Mouse (Mus musculus): ENCODE measurements around the gene Piezo1. TPM values are rescaled to one million over a fixed set of nuclear protein-coding genes. Genes with fewer than 3 reads are reported as not detected.

Piezo1 gene
- total RNA-seq, 2 experiments from 2014 or later: 11.5 to 13.2 TPM

DNA sequence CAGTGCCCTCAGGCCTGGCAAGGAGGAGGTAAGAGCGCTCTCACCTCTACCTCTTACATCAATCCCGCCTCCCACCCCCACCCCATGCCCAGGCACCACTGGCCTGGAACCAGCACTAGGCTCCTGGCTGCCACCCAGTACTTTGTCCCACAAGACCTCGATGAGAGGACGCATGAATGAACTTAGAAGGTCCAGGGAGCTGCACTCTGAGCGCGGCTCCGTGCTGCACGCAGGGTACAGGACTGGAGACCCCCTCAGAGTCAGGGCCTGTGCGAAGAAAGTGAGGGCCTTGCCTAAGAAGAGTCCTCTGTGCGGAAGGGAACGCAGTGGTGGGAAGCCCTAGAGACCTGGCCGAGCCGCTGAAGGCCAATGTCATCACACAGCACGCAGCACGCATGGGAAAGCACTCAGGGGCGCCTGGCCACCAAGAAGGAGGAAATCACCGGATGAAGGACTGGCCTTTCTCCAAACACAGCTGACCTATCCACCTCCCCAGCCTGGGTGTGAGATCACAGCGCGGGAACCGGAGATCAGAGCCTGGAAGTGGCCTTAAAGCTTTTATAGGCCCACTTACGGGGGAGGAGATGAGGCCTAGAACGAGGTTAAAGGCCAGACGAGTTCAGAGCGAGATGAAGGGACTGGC is 4.2 kb downstream of the Piezo1 start:
- DNase-seq (ENCODE audit: low spot score): peak; percentile 64

DNA sequence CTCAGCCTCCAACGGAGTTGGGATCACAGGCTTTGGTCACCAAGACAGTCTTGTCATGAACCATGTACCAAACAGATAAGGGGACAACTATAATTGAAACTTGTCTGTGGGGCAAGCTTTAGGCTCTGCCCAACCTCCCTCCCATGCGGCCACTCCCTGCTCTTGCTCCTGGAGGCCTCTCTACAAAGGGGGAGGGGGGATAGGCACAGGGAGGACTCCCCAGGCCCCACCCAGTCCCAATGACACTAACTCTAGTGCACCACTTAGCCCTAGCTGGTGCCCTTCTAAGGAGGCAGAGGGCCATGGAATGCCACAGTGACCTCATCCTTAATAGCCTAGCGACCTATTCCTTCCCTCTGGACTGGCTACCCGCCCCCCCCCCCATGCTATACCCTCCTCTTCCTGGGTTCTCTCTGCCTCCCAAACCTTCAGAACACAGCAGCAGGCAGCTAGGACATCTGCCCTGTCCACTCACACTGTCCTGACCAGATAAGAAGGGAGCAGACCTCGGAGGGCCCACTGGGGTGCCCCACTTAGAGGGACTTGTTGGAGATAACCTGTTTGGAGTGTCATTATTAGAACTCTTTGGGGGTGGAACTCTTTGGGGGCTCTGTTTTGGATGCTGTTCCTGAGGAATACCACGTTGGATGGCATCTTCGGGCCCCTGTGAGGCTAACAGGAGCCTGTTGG is 4.9 kb downstream of the Piezo1 start:
- DNase-seq (ENCODE audit: low spot score): no peak

DNA sequence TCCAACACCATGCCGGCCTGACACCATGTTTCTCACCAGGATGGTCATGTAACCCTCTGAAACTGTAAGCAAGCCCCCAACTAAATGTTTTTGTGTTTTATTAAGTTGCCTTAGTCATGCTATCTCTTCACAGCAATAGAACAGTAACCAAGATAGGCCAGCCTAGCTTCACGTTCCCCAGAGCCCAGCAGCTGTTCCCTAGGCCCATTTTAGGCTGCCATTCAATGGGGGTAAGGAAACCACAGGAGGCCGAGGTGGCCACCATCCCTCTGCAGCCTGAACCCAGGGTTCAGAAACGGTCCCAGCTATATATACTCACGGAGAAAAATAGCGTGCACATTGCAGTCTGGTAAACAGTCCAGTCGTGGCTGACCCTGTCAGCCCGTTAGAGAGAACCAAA is 7.0 kb downstream of the Piezo1 start:
- no peak for DNase-seq (ENCODE audit: low spot score)

DNA sequence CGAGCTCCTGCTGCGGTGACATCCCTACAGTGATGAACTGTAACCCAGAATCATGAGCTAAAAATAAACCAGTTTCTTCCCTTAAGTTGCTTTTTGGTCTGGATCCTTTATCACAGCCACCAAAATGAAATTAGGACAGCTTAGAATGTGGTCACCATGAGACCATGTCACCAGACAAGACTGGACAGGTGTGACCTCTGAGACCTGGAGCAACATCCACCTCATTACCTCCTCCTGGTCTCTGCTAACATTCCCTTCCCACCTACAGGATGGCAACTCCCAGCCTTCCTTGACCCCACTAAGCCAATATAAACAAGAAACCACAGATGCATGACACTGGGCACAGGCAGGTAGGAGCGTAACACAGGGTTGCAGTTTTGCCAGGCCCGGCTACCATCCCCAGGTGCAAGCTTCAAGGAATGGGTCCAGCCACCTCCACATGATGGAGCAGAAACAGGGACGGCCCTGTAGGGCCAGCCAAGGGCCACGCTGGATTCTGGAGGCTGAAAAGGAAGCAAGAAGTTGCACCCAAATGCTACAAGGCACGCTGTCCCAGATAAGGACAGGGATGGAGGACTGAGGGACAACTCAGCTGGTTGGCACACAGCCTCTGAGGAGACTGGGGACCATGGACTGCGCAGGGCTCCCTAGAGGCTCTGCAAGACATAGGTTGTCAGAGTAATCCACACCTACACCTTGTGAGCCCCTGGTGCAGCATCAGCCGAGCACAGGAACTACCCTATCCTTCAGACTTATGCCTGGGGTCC is 12.6 kb downstream of the Piezo1 start:
- no peak for DNase-seq (ENCODE audit: low spot score)

DNA sequence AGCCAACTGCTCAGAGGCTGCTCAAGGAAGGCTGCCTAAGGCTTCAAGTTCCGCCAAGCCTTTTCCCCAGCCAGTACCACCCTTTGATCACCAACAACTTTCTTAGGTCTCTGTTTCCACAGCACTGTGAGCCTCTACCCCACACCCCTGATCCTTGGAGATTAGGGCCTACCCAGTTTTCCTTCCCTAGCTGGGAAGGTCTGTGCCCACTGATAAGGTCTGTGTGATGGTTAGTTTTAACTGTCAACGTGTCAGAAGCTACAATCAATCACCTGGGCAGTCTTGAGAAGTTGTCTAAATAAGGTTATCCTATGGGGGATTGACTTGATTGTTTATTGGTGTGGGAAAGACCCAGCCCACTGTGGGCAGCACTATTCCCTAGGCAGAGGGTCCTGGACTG is 13.3 kb downstream of the Piezo1 start:
- DNase-seq (ENCODE audit: low spot score): no peak

DNA sequence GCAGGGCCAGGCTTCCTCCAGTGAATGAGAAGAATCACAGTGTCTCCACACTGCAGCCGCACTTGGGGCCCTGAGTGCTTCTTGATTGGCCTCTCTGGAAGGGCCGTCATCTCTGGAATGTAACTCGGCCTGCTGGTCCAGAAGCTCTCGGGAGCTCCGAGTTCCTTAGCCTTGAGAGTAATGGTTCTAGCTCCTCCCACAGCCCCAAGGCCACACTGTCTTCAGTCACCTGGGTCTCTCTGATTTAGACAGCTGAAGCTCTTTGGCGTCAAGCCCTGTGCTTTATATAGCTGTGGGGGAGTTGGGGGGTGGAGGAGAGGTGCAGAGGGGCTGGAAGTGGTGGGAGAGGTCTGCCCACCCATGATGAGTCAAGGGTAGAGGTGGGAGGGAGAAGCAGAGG is 14.1 kb downstream of the Piezo1 start:
- DNase-seq (ENCODE audit: low spot score): no peak

DNA sequence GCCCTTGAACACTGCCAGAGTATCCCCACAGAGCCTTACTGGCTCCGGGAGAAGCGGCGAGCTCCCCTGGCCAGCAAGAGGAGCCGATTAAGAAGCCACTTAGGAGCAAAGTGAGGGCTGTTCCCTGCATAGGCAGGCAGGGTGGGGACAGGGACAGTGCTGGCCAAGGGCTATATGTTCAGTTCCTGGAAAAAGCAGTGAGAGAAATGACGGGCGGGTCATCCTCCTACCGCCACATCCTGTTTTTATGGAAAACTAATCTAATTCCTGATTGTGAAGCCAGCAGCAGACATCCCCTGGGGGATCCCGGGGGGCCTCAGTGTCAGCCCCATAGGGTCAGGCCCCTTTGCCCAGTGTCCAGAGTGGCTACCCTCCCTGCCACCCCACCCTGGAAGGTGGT is 19.8 kb downstream of the Piezo1 start:
- DNase-seq (ENCODE audit: low spot score): no peak

DNA sequence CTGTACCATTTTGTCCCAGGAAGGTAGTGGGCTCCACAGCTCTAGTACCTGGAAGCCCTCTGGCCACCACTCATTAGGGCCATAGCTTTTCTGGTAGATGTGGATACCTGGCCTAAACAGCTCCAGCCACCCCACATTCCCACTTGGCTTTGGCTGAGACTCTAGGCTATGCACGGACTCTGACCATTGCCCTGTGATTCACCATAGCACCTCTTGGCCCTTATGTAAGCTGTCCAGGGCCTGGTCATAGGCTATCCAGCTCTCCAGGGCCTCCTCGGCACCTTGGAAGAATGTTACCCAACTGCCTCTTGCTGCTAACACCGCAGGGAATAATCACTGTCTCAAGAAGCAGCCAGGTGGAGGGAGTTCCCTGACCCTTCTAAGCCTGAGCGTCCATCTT is 22.0 kb downstream of the Piezo1 start:
- DNase-seq (ENCODE audit: low spot score): no peak

DNA sequence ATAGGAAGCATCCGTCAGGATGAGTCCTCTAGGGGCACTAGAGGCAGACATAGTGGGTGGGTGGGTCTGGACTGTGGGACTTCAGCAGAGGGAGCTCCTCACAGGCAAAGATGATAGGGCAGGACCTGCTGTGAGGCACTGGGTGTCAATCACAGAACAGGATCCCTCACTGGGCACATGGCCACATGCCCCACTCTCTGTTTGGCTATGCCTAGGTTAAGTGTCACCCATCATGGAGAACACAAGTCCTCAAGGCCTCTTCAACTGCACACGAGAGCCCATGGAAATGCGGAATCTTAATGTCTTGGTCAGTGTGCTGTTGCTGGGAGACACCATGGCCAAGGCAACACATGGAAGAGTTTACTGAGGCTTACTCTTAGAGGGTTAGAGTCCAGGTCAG is 23.2 kb downstream of the Piezo1 start:
- no peak for DNase-seq (ENCODE audit: low spot score)

DNA sequence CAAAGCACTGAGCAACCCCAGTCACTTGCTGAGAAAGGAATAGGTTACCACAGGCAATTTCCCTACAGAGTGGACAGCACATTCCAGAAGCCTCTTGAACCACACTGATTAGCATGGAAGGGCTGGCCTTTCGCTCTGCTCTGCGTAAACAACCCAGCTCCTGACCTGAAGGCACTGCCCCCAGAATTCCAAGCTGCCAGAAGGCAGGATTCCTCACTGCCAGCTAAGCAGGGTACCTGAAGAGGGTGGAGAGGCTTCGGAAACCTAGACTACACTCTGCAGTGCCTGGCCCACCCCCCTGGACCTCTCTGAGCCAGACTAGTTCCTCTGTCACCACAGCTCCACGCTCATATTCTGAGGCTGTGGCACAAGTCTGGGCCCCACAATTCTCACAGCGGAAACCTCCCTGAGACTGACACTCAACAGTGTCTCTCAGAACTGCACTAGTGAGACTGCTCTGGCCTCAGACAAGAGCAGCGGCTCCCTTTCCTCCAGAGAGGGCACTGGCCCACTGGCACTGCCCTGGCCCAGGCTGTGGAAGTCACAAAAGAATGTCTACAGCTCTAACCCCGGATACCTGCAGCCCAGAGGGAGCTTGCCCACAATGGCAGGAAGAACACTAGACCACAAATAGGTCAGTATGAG is 24.5 kb downstream of the Piezo1 start:
- DNase-seq (ENCODE audit: low spot score): no peak

DNA sequence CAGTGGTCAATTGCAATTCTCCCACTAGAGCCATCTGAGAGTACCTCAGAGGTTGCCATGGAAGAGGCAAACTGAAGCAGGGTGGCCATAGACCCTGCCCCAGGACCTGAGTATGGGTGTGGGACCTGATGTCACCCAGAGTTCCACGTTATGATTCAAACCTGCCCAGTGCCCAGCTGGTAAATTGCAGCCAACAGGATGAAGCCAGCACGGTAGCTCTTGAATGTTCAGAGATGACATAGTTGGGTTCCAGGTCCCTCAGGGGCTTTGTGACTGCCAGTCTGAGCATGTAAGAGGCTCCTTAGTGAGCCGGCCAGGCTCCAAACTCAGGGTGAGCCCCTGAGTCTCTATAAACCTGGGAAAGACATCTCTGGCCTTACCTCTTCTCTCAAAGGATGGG is 25.0 kb downstream of the Piezo1 start:
- DNase-seq (ENCODE audit: low spot score): no peak

DNA sequence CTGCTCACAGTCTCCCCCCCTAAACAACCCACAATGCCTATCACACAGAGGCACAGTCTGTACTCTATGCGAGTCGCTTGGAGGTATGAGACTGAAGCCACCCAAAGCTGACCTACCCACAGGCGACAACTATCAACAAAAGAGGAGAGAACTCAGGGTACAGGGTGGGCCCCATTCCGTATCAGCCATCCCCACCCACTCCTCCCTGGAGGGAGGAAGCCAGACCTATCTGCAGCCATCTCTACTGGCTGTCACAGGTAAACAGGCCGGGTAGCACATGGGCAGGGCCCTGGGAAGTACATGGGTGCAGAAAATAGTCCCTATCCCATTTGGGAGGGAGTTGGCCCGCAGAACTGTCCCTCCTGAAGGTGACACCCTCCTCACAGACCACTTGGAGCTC is 26.1 kb downstream of the Piezo1 start:
- no peak for DNase-seq (ENCODE audit: low spot score)

DNA sequence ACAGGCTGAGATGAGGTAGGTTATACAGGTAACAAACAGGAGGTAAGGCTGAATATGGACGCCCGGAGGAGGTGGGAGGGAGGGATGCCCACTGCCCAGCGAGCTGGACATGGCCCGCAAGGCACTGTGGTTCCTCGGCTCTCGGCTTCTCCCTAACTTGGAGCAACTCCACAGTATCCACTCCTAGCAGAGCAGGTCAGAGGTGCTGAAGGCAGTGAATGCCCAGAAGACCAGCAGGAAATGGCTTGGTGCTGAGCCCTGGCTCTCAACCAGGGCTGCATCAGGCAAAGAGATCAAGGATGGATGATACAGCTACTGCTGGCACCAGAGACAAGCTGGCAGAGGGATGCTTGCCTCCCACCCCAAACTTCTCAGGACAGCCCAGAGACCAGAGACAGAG is 26.6 kb downstream of the Piezo1 start:
- no peak for DNase-seq (ENCODE audit: low spot score)

DNA sequence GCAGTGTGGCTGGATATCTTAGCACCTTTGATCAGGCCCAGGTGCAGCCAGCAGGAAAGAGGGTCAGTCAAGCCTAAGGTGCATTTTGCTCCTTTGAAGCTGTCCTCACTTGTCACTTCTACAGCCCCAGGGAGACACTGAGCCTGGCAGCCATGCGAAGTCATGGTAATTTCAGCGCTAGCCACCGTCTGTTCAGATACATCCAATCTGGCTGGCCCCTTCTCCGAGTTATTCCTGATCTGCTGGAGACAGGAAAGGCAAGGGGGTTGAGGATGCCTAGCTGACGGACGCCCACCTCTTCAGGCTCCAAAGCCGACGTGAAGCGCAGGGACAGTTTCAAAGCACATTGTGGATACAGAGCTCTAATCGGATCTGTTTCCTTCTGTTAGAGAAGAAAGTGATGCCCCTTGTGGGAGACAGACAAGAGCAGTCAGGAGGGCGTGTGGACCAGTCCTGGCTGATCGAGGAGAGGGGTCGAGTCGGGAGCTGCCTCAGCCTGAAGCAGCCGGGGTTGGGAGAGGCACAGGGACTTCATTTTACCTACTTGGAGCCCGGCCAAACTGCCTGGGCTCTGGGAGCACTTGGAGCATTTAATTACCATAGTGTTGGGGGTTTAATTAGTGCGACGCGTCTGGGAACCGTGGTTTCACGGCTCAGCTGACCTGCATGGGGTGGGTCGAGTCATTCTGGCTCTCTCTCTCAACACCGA is 27.3 kb downstream of the Piezo1 start:
- no peak for DNase-seq (ENCODE audit: low spot score)

DNA sequence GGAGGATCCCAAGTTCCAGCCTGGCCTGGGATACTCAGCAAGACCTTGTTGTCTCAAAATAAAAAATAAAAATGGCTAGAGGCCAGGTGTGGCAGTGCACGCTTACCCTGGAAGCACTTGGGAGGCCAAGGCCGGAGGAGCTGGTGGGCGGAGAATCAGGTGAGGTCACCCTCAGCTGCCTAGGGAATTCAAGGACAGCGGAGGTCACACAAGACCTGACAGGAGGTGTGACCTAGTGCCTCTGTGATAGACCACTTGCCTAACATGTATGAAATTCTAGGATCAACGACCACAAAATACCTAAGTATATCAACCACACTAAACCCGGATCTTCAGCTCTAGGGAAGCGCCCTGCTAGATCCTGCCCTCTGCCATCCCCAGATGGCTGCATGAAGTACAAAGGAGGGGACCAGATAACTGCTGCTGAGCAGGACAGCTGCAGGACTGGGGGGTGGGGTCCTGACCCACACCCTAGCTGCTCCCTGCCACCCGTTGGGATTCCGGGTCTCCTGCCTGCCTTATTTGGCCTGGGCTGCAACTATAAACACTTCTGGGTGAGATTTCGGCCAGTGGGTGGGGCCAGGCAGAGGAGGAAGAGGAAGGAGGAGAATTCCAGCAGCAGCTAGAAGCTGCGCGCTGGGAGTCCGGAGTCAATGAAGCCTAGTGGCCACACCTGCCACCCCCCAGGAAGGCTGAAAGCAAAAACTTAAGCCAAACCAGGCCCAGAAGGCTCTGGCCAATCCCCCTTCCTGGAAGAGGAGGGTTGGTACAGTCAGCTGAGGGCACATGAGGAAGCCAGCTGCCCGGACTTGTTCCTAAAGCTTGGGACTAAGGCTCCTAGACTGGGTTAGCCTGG is 28.1 kb downstream of the Piezo1 start:
- DNase-seq (ENCODE audit: low spot score): no peak

DNA sequence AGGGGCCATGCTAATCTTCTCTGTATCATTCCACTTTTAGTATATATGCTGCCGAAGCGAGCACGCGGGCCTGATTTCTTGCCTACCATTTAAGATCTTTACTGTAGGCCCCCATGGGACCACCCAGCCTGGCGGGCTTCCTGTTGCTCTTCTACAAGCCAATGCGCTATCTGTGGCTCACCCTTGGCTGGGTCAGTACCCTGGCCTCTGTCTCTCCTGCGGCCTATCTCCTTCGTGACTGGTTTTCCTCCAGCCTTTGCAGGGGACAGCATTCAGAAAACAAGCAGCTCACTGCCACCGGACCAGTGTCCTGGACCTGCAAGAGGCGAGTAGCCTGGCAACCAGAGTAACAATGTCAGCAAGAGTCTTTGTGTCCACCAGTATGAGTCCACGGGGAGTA is 30.5 kb downstream of the Piezo1 start:
- no peak for DNase-seq (ENCODE audit: low spot score)

DNA sequence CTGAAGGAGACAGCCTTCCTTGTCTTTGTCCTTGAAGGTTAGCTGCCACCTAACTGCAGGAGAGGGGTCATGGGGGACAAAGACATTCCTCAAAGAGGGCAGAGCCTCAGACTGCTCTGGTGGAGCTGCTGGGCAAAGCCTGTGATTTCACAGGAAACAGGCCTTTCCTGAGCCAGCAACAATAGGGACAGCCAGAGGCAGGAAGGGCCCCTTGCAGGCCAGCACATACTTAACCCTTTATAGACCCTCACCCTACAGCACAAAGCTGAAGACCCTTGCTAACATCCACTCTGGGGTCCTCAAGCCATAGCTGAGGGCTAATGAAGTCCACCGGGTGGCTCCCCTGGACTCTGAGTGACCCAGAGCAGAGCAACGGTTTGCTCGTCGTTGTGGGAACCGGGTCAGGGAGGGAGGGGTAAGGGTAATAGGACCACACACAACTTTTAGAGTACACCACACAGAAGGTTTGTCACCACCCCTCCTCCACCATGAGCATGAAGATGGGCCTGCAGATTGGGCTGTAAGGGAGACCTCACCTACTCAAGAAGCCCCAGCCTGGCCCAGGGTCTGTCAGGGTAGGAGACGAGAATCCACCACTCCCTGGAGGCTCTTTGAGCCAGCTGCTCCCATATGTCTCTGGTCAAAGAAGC is 33.5 kb downstream of the Piezo1 start:
- no peak for DNase-seq (ENCODE audit: low spot score)

DNA sequence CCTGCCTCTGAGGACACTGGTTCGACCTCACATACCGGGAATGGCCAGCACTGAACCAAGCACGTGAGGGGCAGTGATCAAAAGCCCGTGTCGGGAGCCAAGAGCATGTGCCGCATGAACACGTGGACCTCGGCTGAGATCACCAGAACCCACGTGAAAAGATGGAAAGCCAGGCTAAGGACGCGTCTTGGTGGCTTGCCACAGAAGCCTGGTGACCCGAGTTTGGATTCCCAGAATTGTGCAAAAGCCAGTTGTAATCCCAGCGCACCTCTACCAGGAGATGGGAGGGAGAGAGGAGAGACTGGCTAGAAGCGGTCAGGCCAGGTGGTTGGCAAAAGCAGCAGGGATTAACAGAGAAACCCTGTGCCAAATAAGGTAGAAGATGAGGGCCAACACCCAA is 35.4 kb downstream of the Piezo1 start:
- DNase-seq (ENCODE audit: low spot score): no peak

DNA sequence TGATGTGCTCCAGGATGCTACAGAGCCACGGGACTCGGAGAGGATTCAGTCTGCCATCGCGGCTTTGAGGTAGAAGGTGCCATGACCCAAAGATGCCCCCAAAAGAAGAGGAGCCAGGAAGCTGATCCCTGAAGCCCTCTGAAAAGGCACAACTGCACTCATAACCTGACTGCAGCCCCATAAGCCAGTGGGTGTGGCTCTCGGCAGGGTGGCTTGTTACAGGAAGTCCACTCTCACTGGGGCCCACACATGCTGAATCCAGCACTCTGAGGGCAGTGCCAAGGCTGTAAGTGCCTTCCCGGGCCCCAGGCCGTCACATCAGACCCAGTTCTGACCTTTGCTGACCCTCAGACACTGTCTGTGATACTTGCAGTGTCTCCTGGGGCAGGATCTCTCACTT is 38.7 kb downstream of the Piezo1 start:
- no peak for DNase-seq (ENCODE audit: low spot score)

DNA sequence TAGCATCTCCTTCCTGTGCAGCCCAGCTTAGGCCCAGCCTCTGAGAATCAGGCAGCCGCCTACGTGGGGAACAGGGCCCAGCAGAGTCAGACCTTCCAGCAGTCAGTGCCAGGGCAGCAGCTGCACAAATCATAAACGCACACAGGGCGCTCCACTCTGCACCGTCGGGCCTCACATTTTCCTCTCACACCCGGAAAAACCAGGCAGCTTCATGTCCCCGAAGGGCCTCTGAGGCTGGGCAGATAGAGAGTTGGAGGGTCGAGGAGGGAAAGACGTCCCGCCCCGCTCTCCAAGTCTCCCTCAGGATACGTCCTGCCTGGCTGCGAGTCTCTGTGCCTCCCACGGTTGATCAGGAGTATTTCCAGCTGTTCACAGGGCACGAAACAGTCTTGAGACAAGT is 39.6 kb downstream of the Piezo1 start:
- DNase-seq (ENCODE audit: low spot score): peak; percentile 62

All from gastrocnemius, adult 18-20 months (tissue).